Mouse (Mus musculus) liver, embryonic 15.5 days (tissue): Measurements from ENCODE around the gene Eef1akmt2. TPM values are rescaled to one million over a fixed set of nuclear protein-coding genes. Genes with fewer than 3 reads are reported as not detected.

ENCODE experiments used
- ATAC-seq: fragments of 200-750 bp; cut with Nextera tagmentation; 2 replicates; pipeline ENCODE4 v1.8.0; 2017; ENCODE audit warnings: moderate number of reproducible peaks, mild to moderate bottlenecking, moderate library complexity; ENCODE audit not compliant: insufficient read depth
- H3K27ac ChIP-seq: fragments of 300-500 bp; sonication (generic); replicated peaks from 2 replicates; pipeline ENCODE4 v1.5.1; 2015; ENCODE audit warnings: mild to moderate bottlenecking, inconsistent platforms
- H3K27me3 ChIP-seq: fragments of 300-500 bp; sonication (generic); 2 replicates; pipeline ENCODE4 v1.6.1; 2015; ENCODE audit warnings: mild to moderate bottlenecking, inconsistent platforms
- H3K36me3 ChIP-seq: fragments of 300-500 bp; sonication (generic); replicated peaks from 2 replicates; pipeline ENCODE4 v1.6.1; 2015; ENCODE audit warnings: moderate library complexity, mild to moderate bottlenecking, inconsistent platforms
- H3K4me1 ChIP-seq: fragments of 300-500 bp; sonication (generic); replicated peaks from 2 replicates; pipeline ENCODE4 v1.6.1; 2015; ENCODE audit warnings: inconsistent platforms
- H3K4me2 ChIP-seq: fragments of 300-500 bp; sonication (generic); 2 replicates; pipeline ENCODE4 v1.6.1; 2015; ENCODE audit warnings: moderate library complexity, mild to moderate bottlenecking, inconsistent platforms
- H3K4me3 ChIP-seq: fragments of 300-500 bp; sonication (generic); replicated peaks from 2 replicates; pipeline ENCODE4 v1.5.1; 2015; ENCODE audit warnings: mild to moderate bottlenecking, inconsistent platforms
- H3K9ac ChIP-seq: fragments of 300-500 bp; sonication (generic); 2 replicates; pipeline ENCODE4 v1.6.1; 2015; ENCODE audit warnings: moderate library complexity, mild to moderate bottlenecking, inconsistent platforms
- H3K9me3 ChIP-seq: fragments of 300-500 bp; sonication (generic); replicated peaks from 2 replicates; pipeline ENCODE4 v1.6.1; 2016; ENCODE audit warnings: inconsistent platforms
- WGBS: fragments of 180-500 bp; shearing (Covaris S2); methylation state at CpG from one replicate; pipeline ENCODE4 v1.1.7; 2015; ENCODE audit warnings: mixed read lengths; ENCODE audit not compliant: insufficient replicate concordance; 5-methylcytosine and 5-hydroxymethylcytosine counted together
- polyA plus RNA-seq: library from polyadenylated mRNA; unstranded; fragments of >200 nt; fragmentation: Nextera tagmentation; extraction: Ambion mirVana; gene quantifications from 2 replicates; pipeline ENCODE4 v1.2.1, GENCODE M21; 2015

Gene Eef1akmt2
- polyA plus RNA-seq = 15.6 and 17.2 TPM in 2 replicates

GRCm38 (mm10) chr7:132852173-132852844 lies at the start of gene Eef1akmt2:
TSS of gene Eef1akmt2 (minus strand) at chr7:132852673.
- H3K9ac ChIP-seq = peak within 1 kb of the TSS; percentile 88
- peak within 1 kb of the TSS; percentile 91 for H3K4me3 ChIP-seq
- WGBS = under 1% methylated on average over 37 of the region's 37 CpGs
- H3K4me1 ChIP-seq = peaks cover 19% of the 10 kb centered on the region
- no peaks in the 10 kb centered on the region for H3K9me3 ChIP-seq
- peak within 1 kb of the TSS; percentile 67 for H3K4me2 ChIP-seq
- peaks cover 27% of the 10 kb centered on the region for H3K36me3 ChIP-seq
- peak; percentile 94 for ATAC-seq
- peak within 1 kb of the TSS; percentile 90 for H3K27ac ChIP-seq
- H3K27me3 ChIP-seq = no peaks in the 10 kb centered on the region

- 36% methylated on average over 2 of the region's 2 CpGs for WGBS
- H3K36me3 ChIP-seq = no peaks in the 10 kb centered on the region
- H3K9me3 ChIP-seq = no peaks in the 10 kb centered on the region
- H3K4me1 ChIP-seq = no peaks in the 10 kb centered on the region
- H3K4me3 ChIP-seq = no peak overlapping the region
- H3K4me2 ChIP-seq = no peak overlapping the region
- no peak overlapping the region for H3K9ac ChIP-seq
- no peak overlapping the region for H3K27ac ChIP-seq
- no peaks in the 10 kb centered on the region for H3K27me3 ChIP-seq
- ATAC-seq = no peak
Observed at GRCm38 (mm10) chr7:132900826-132901531, 48.5 kb upstream of the Eef1akmt2 start.

- H3K4me1 ChIP-seq = no peaks in the 10 kb centered on the region
- no peaks in the 10 kb centered on the region for H3K27me3 ChIP-seq
- H3K4me3 ChIP-seq = no peak overlapping the region
- no peaks in the 10 kb centered on the region for H3K36me3 ChIP-seq
- H3K9ac ChIP-seq = no peak overlapping the region
- no peak overlapping the region for H3K4me2 ChIP-seq
- no peak overlapping the region for H3K27ac ChIP-seq
- no peaks in the 10 kb centered on the region for H3K9me3 ChIP-seq
- 69% methylated on average over 2 of the region's 2 CpGs for WGBS
- ATAC-seq = no peak
Observed at GRCm38 (mm10) chr7:132898234-132898633, 45.8 kb upstream of the Eef1akmt2 start.

- Histone ChIP-seq H3K36me3 (no peaks in the 10 kb centered on the region), H3K9me3 (no peaks in the 10 kb centered on the region), H3K4me3 (no peak overlapping the region), H3K9ac (no peak overlapping the region), H3K4me2 (no peak overlapping the region), H3K27ac (no peak overlapping the region), H3K27me3 (no peaks in the 10 kb centered on the region), H3K4me1 (no peaks in the 10 kb centered on the region)
- WGBS = 73% methylated on average over 10 of the region's 10 CpGs
- ATAC-seq = no peak
Observed at GRCm38 (mm10) chr7:132897258-132897657, 44.8 kb upstream of the Eef1akmt2 start.

- Histone ChIP-seq H3K27me3 (no peaks in the 10 kb centered on the region), H3K4me3 (no peak overlapping the region), H3K9ac (no peak overlapping the region), H3K4me1 (no peaks in the 10 kb centered on the region), H3K27ac (no peak overlapping the region), H3K36me3 (no peaks in the 10 kb centered on the region), H3K9me3 (no peaks in the 10 kb centered on the region), H3K4me2 (no peak overlapping the region)
- ATAC-seq = no peak
- WGBS = 72% methylated on average over 9 of the region's 9 CpGs
Observed at GRCm38 (mm10) chr7:132896206-132896815, 43.8 kb upstream of the Eef1akmt2 start.

GRCm38 (mm10) chr7:132894841-132895555 lies 42.5 kb upstream of the Eef1akmt2 start:
- no peak overlapping the region for H3K4me2 ChIP-seq
- no peak overlapping the region for H3K9ac ChIP-seq
- H3K27ac ChIP-seq = no peak overlapping the region
- H3K4me3 ChIP-seq = no peak overlapping the region
- ATAC-seq = no peak
- no peaks in the 10 kb centered on the region for H3K36me3 ChIP-seq
- WGBS = 65% methylated on average over 7 of the region's 7 CpGs
- no peaks in the 10 kb centered on the region for H3K9me3 ChIP-seq
- H3K27me3 ChIP-seq = no peaks in the 10 kb centered on the region
- no peaks in the 10 kb centered on the region for H3K4me1 ChIP-seq

GRCm38 (mm10) chr7:132893336-132893735 lies 40.9 kb upstream of the Eef1akmt2 start:
- H3K9ac ChIP-seq = no peak overlapping the region
- peaks cover 6% of the 10 kb centered on the region; the same call in 1 of the 2 replicates for H3K4me1 ChIP-seq
- no peak overlapping the region for H3K4me3 ChIP-seq
- no peaks in the 10 kb centered on the region for H3K27me3 ChIP-seq
- WGBS = 74% methylated on average over 1 of the region's 1 CpGs
- no peaks in the 10 kb centered on the region for H3K9me3 ChIP-seq
- no peak overlapping the region for H3K27ac ChIP-seq
- H3K36me3 ChIP-seq = no peaks in the 10 kb centered on the region
- no peak for ATAC-seq
- no peak overlapping the region for H3K4me2 ChIP-seq

- no peak for ATAC-seq
- Histone ChIP-seq H3K4me2 (no peak overlapping the region), H3K4me3 (no peak overlapping the region), H3K27ac (no peak overlapping the region), H3K4me1 (peaks cover 12% of the 10 kb centered on the region; the same call in 1 of the 2 replicates), H3K9ac (no peak overlapping the region), H3K27me3 (no peaks in the 10 kb centered on the region), H3K36me3 (no peaks in the 10 kb centered on the region), H3K9me3 (no peaks in the 10 kb centered on the region)
- 51% methylated on average over 7 of the region's 7 CpGs for WGBS
Observed at GRCm38 (mm10) chr7:132892806-132893205, 40.3 kb upstream of the Eef1akmt2 start.

- no peak overlapping the region for H3K4me2 ChIP-seq
- H3K9ac ChIP-seq = no peak overlapping the region
- H3K4me1 ChIP-seq = peaks cover 14% of the 10 kb centered on the region; the same call in 1 of the 2 replicates
- no peak overlapping the region for H3K4me3 ChIP-seq
- no peaks in the 10 kb centered on the region for H3K27me3 ChIP-seq
- ATAC-seq = no peak
- no peak overlapping the region for H3K27ac ChIP-seq
- no peaks in the 10 kb centered on the region for H3K9me3 ChIP-seq
- 34% methylated on average over 4 of the region's 4 CpGs for WGBS
- H3K36me3 ChIP-seq = no peaks in the 10 kb centered on the region
Observed at GRCm38 (mm10) chr7:132892311-132892661, 39.8 kb upstream of the Eef1akmt2 start.

- WGBS = 70% methylated on average over 5 of the region's 5 CpGs
- H3K27me3 ChIP-seq = no peaks in the 10 kb centered on the region
- peaks cover 14% of the 10 kb centered on the region; the same call in 1 of the 2 replicates for H3K4me1 ChIP-seq
- H3K9me3 ChIP-seq = no peaks in the 10 kb centered on the region
- H3K27ac ChIP-seq = no peak overlapping the region
- H3K4me3 ChIP-seq = no peak overlapping the region
- no peak overlapping the region for H3K4me2 ChIP-seq
- no peak overlapping the region for H3K9ac ChIP-seq
- no peak for ATAC-seq
- no peaks in the 10 kb centered on the region for H3K36me3 ChIP-seq
Observed at GRCm38 (mm10) chr7:132891561-132892310, 39.3 kb upstream of the Eef1akmt2 start.
